Mouse (Mus musculus): ENCODE data around the gene Acot2. TPM values are rescaled to one million over a fixed set of nuclear protein-coding genes. Genes with fewer than 3 reads are reported as not detected.
A peak's percentile ranks its signal among the peaks of the same experiment; 100 is the strongest.
"Not testable (repeated sequence)": the region's sequence is repeated elsewhere in the genome, so short reads cannot be mapped to it uniquely, and the experiment has no call there.

The Acot2 gene
- polyA plus RNA-seq, 1 experiment from 2014 or later: 14.7 TPM

- H3K4me3 ChIP-seq (replicated peaks): peak within 1 kb of the TSS; percentile 47
- peaks cover 17% of the 10 kb centered on the region for H3K4me1 ChIP-seq (replicated peaks)
- H3K27me3 ChIP-seq: peaks cover 16% of the 10 kb centered on the region
- 6% methylated on average over 32 of the region's 32 CpGs for WGBS (ENCODE audit: insufficient replicate concordance)
- DNase-seq; H3K27ac ChIP-seq; H3K36me3 ChIP-seq; H3K9me3 ChIP-seq (replicated peaks): not testable (repeated sequence)
- 0 out of 2 replicates have a peak, but pooled peaks have one; percentile 38 for ATAC-seq (ENCODE audit: low read depth)
- H3K9ac ChIP-seq: peak within 1 kb of the TSS; percentile 43
- H3K4me2 ChIP-seq: peak within 1 kb of the TSS; percentile 61
These were observed 50.6 kb downstream of the Acot2 start, which contains the start of gene Acot4 for GRCm38 (mm10) chr12:84038241-84038640. Gene Acot4, plus strand, starts transcription at chr12:84038379.

GRCm38 (mm10) chr12:84038691-84039111, 51.0 kb downstream of the Acot2 start, which contains the start of gene Gm49366:
Gene Gm49366, plus strand, starts transcription at chr12:84038935.
- Histone ChIP-seq H3K4me1 (replicated peaks) (peaks cover 12% of the 10 kb centered on the region; the same call in 1 of the 2 replicates), H3K4me2 (peak within 1 kb of the TSS; percentile 61), H3K27me3 (peaks cover 16% of the 10 kb centered on the region), H3K9ac (peak within 1 kb of the TSS; percentile 43), H3K4me3 (replicated peaks) (peak within 1 kb of the TSS; percentile 47)
- ATAC-seq (ENCODE audit: low read depth): peak; percentile 61
- WGBS (ENCODE audit: insufficient replicate concordance): 2% methylated on average over 39 of the region's 39 CpGs
- H3K9me3 ChIP-seq (replicated peaks); H3K27ac ChIP-seq; H3K36me3 ChIP-seq; DNase-seq: not testable (repeated sequence)

DNA sequence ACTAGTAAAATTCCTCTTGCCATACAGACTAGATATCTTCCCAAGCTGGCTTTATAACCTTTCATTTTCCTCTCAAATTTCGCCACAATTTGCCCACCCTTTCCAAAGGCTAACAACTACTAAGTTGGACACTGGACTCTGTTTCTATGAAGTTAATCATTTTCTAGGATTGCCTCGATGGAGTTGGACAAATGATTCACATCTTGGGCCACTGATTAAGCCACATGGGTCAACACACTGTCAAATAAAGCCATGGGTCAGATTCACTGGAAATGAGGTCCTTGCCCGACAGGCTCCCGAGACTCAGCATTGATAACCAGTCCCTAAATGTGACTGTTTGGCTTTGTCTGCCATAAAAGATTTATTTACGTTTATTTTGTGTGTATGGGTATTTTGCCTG, 54.6 kb downstream of the Acot2 start:
- Histone ChIP-seq H3K9me3 (replicated peaks) (no peaks in the 10 kb centered on the region), H3K4me2 (no peak overlapping the region), H3K4me3 (replicated peaks) (no peak overlapping the region), H3K4me1 (replicated peaks) (peaks cover 4% of the 10 kb centered on the region; the same call in 1 of the 2 replicates), H3K27me3 (peaks cover 16% of the 10 kb centered on the region), H3K27ac (peak overlapping the region; percentile 71), H3K36me3 (peaks cover 6% of the 10 kb centered on the region; the same call in 1 of the 2 replicates), H3K9ac (no peak overlapping the region)
- 62% methylated on average over 5 of the region's 5 CpGs for WGBS (ENCODE audit: insufficient replicate concordance)
- DNase-seq: no peak
- peak; percentile 61 for ATAC-seq (ENCODE audit: low read depth)

Other genes with a start within 250 kb of the Acot2 start
- 0.60 and 0.67 TPM in 2 replicates for gene Papln, start 224.2 kb upstream of the Acot2 start, polyA plus RNA-seq (2015; fragmentation: Nextera tagmentation; extraction: Ambion mirVana)
- gene Numb, start 65.9 kb upstream of the Acot2 start, polyA plus RNA-seq (2015; fragmentation: Nextera tagmentation; extraction: Ambion mirVana): 11.8 and 16.3 TPM in 2 replicates
- gene Riox1, start 37.3 kb upstream of the Acot2 start, polyA plus RNA-seq (2015; fragmentation: Nextera tagmentation; extraction: Ambion mirVana): 9.3 and 9.8 TPM in 2 replicates
- not detected in 2 replicates for gene Heatr4, start 3.0 kb upstream of the Acot2 start, polyA plus RNA-seq (2015; fragmentation: Nextera tagmentation; extraction: Ambion mirVana)
- gene Acot1, start 21.6 kb downstream of the Acot2 start, polyA plus RNA-seq (2015; fragmentation: Nextera tagmentation; extraction: Ambion mirVana): 28.2 and 34.7 TPM in 2 replicates
- gene Acot4, start 50.5 kb downstream of the Acot2 start, polyA plus RNA-seq (2015; fragmentation: Nextera tagmentation; extraction: Ambion mirVana): 6.7 and 7.9 TPM in 2 replicates
- gene Gm49366, start 51.1 kb downstream of the Acot2 start, polyA plus RNA-seq (2015; fragmentation: Nextera tagmentation; extraction: Ambion mirVana): 0.46 TPM in 1 of 2 replicates, not detected in the other
- 4.2 and 4.7 TPM in 2 replicates for gene Acot3, start 64.3 kb downstream of the Acot2 start, polyA plus RNA-seq (2015; fragmentation: Nextera tagmentation; extraction: Ambion mirVana)
- gene Acot5, start 81.5 kb downstream of the Acot2 start, polyA plus RNA-seq (2015; fragmentation: Nextera tagmentation; extraction: Ambion mirVana): not detected in 2 replicates
- 0.40 and 0.51 TPM in 2 replicates for gene Acot6, start 112.8 kb downstream of the Acot2 start, polyA plus RNA-seq (2015; fragmentation: Nextera tagmentation; extraction: Ambion mirVana)
- 0.23 and 0.27 TPM in 2 replicates for gene Dnal1, start 126.5 kb downstream of the Acot2 start, polyA plus RNA-seq (2015; fragmentation: Nextera tagmentation; extraction: Ambion mirVana)
- gene Pnma1, start 160.6 kb downstream of the Acot2 start, polyA plus RNA-seq (2015; fragmentation: Nextera tagmentation; extraction: Ambion mirVana): 0.14 TPM in 1 of 2 replicates, not detected in the other
- gene Elmsan1, start 231.0 kb downstream of the Acot2 start, polyA plus RNA-seq (2015; fragmentation: Nextera tagmentation; extraction: Ambion mirVana): 3.7 and 4.4 TPM in 2 replicates

Measured in liver, embryonic 13.5 days (tissue).